Mouse (Mus musculus) gastrocnemius, adult 2 months (tissue): Measurements from ENCODE around the gene Prrg1. TPM values are rescaled to one million over a fixed set of nuclear protein-coding genes. Genes with fewer than 3 reads are reported as not detected.

Source experiments
- DNase-seq: peaks from one replicate; pipeline ENCODE4 v3.0.0; 2022
- H3K27ac ChIP-seq: fragments of 200-600 bp; 2 replicates; pipeline ENCODE4 v1.8.1; 2022; ENCODE audit warnings: mild to moderate bottlenecking
- H3K4me3 ChIP-seq: fragments of 200-600 bp; 2 replicates; pipeline ENCODE4 v1.8.1; 2022; ENCODE audit warnings: mild to moderate bottlenecking, moderate library complexity
- CTCF ChIP-seq: fragments of 200-600 bp; IDR thresholded peaks from 2 replicates; pipeline ENCODE4 v1.8.1; 2022; ENCODE audit warnings: antibody characterized with exemption, mild to moderate bottlenecking, moderate library complexity
- intact Hi-C: fragments of 180-260 bp; cut with DNase I; formaldehyde crosslinking; loops from one replicate; pipeline ENCODE4 v1.15.1; 2025
- long read RNA-seq, 2 experiments: library from polyadenylated mRNA; stranded (forward); transcript quantifications; one replicate each; pipeline ENCODE4 v2.0.0; 2021
- total RNA-seq, 2 experiments: library from RNA; stranded (reverse); gene quantifications; 2 replicates each; pipeline ENCODE4 v1.2.3; 2021

Prrg1 gene
- total RNA-seq = 1 to 10 TPM; 3.5 to 3.8 TPM
- long read RNA-seq, experiment 1, partial matches to known transcripts = 0 of 1 reads
- long read RNA-seq, experiment 1, other reads (novel, unspliced or antisense) = 1 of 1 reads
- long read RNA-seq, experiment 2, partial matches to known transcripts = 0 of 2 reads
- long read RNA-seq, experiment 2, other reads (novel, unspliced or antisense) = 1 of 2 reads

GRCm38 (mm10) chrX:78583202-78584004 is at the start of gene Prrg1:
Prrg1 (minus strand) TSS chrX:78583896.
- peak within 1 kb of the TSS; percentile 87 for H3K27ac ChIP-seq
- peak within 1 kb of the TSS; percentile 82 for H3K4me3 ChIP-seq
- intact Hi-C loops = loop anchor here (5.0 kb wide), 1 partner anchor 36 kb away; no protein-coding TSS in a partner anchor
- DNase-seq = peak; percentile 82
- no peak for TF ChIP-seq CTCF

GRCm38 (mm10) chrX:78605814-78606213 is 22.1 kb upstream of the Prrg1 start:
- peak; percentile 39 for TF ChIP-seq CTCF
- no peak for DNase-seq
- Histone ChIP-seq H3K27ac (no peak overlapping the region), H3K4me3 (no peak overlapping the region)
- intact Hi-C loops = loop anchor here (10.0 kb wide), 1 partner anchor 121 kb away; no protein-coding TSS in a partner anchor

DNA sequence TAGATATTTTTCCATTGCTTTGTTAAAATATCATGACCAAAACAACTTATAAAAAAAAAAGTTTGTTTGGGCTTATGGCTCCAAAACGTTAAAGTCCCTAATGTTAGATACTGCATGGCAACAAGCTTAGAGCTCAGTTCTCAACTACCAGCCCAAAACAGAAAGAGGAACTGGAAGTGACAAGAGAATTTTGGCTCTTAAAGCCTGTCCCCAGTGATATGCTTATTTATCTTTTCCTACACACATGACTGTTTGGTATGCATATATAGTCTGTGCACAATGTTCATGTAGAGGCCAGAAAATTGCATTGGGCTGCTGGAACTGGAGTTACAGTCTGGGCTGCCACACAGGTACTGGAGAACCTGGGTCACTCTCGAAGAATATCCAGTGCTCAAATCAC is 9.4 kb upstream of the Prrg1 start:
- DNase-seq = no peak
- no peak overlapping the region for H3K4me3 ChIP-seq
- H3K27ac ChIP-seq = no peak overlapping the region
- intact Hi-C loops = no loop called here
- TF ChIP-seq CTCF = no peak

GRCm38 (mm10) chrX:78582854-78583201 is 868 bp downstream of the Prrg1 start:
- intact Hi-C loops = loop anchor here (5.0 kb wide), 1 partner anchor 36 kb away; no protein-coding TSS in a partner anchor
- H3K27ac ChIP-seq = peak overlapping the region; percentile 87
- no peak for TF ChIP-seq CTCF
- DNase-seq = peak; percentile 75
- H3K4me3 ChIP-seq = peak overlapping the region; percentile 82

DNA sequence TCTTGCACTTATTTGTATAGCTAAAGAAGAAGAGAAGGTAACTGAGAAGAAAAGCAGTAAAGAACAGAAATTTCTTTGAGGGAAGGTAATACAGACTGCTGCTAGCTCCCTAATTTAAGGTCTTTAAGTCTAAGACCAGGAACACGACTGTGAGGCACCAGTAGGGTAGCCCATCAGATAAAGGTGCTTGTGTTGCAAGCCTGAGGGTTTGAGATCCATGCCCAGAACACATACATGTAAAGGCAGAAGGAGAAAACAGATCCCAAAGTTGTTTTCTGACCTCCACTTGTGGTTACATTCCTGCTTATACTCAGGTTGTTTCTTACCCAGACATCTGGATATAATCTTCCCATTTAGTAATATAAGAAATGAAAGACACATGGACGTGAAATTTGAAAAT is 20.2 kb downstream of the Prrg1 start:
- intact Hi-C loops = no loop called here

GRCm38 (mm10) chrX:78553399-78553798 is 30.3 kb downstream of the Prrg1 start:
- intact Hi-C loops = no loop called here
- Histone ChIP-seq H3K4me3 (no peak overlapping the region), H3K27ac (no peak overlapping the region)
- TF ChIP-seq CTCF = no peak
- no peak for DNase-seq

More for the DNA sequence above, 20.2 kb downstream of the Prrg1 start:
- H3K4me3 ChIP-seq = no peak overlapping the region
- TF ChIP-seq CTCF = no peak
- H3K27ac ChIP-seq = no peak overlapping the region
- DNase-seq = no peak

GRCm38 (mm10) chrX:78552704-78553103 is 31.0 kb downstream of the Prrg1 start:
- Histone ChIP-seq H3K4me3 (no peak overlapping the region), H3K27ac (no peak overlapping the region)
- intact Hi-C loops = no loop called here
- no peak for TF ChIP-seq CTCF
- no peak for DNase-seq

GRCm38 (mm10) chrX:78547696-78548095 is 36.0 kb downstream of the Prrg1 start:
- intact Hi-C loops = loop anchor here (5.0 to 10.0 kb wide), 2 partner anchors 35 to 63 kb away; partner anchors contain the start of gene Prrg1
- DNase-seq = peak; percentile 21

DNA sequence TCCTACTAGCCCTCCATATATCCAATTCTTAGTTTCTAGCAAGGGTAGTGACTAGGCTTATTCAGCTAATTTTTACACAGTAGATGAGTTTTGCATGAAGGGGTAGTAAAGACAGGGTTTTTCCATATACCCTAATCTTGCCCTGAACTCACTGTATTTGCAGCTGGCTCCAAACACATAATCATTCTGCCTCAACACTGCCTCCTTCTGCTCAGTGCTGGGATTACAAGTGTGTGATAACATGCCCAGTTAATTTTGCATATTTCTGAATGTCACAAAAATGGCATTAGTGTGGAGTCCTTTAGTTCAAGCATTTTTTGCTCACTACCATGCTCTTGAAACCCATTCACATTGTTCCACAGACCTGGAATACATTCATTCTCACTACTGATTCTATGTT is 44.0 kb downstream of the Prrg1 start:
- Histone ChIP-seq H3K4me3 (no peak overlapping the region), H3K27ac (no peak overlapping the region)
- intact Hi-C loops = loop anchor here (10.0 kb wide), 1 partner anchor 55 kb away; no protein-coding TSS in a partner anchor
- TF ChIP-seq CTCF = peak; percentile 38
- DNase-seq = no peak

More at GRCm38 (mm10) chrX:78547696-78548095, 36.0 kb downstream of the Prrg1 start:
- peak overlapping the region; percentile 48; the same call in 1 of the 2 replicates for H3K27ac ChIP-seq
- TF ChIP-seq CTCF = no peak
- H3K4me3 ChIP-seq = no peak overlapping the region

DNA sequence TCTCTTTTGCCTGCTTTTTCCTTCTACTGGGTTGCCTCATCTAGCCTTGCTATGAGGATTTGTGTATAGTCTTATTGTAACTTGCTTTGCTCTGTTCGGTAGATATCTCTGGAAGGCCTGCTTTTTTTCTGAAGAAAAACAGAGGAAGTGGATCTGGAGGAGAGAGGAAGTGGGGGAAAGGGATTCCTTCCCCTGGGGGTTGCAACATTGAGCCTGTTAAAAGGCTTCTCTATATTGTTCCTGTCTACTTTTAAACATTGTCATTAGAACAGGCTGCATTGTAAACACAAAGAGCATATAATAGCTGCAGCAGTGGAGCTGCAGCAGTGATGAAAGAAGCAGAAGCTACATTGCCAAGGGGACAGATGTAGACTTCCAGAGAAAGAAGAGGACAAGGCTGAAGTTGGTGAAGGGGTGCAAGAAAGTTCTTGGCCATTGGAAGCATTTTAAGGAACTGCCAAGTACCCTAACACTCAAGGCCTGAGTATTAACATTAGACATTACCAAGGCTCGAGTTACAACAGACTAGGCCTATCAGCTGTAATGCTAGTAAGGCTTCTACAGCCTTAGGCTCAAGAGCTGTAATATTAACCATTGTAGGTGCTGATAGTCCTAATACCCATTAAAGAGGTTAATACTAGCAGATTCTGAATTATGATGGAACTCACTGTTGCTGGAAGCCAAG is 44.9 kb downstream of the Prrg1 start:
- Histone ChIP-seq H3K27ac (no peak overlapping the region), H3K4me3 (no peak overlapping the region)
- no peak for DNase-seq
- no peak for TF ChIP-seq CTCF
- intact Hi-C loops = no loop called here

- TF ChIP-seq CTCF = no peak
- intact Hi-C loops = no loop called here
- DNase-seq = no peak
Measured at GRCm38 (mm10) chrX:78518301-78518700, 65.4 kb downstream of the Prrg1 start.

DNA sequence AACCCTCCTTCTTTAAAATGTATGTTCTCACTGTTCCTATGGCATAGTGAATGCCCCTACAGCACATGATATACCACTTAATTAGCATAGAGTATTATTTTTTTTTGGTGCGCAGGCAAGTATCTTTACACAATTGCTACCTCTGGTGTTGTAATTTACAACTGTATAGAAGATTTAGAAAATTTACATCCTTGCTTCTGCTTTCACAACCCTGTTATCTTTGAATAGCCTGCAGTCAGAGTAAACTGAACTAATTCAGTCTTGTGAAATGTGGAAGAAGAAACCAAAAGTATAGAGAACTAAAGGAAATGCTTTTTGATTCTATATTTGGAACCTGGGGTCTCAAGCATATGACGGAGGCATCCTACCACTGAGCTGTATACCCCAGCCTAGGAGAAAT is 100.7 kb downstream of the Prrg1 start:
- H3K4me3 ChIP-seq = no peak overlapping the region
- H3K27ac ChIP-seq = no peak overlapping the region
- intact Hi-C loops = loop anchor here (10.0 kb wide), 2 partner anchors 62 to 122 kb away; no protein-coding TSS in a partner anchor
- DNase-seq = no peak
- no peak for TF ChIP-seq CTCF

More at GRCm38 (mm10) chrX:78518301-78518700, 65.4 kb downstream of the Prrg1 start:
- H3K4me3 ChIP-seq = no peak overlapping the region
- H3K27ac ChIP-seq = no peak overlapping the region
